Mouse (Mus musculus): ENCODE results near the gene Gm20388.
A peak's percentile ranks its signal among the peaks of the same experiment; 100 is the strongest.

Gene Gm20388

DNA sequence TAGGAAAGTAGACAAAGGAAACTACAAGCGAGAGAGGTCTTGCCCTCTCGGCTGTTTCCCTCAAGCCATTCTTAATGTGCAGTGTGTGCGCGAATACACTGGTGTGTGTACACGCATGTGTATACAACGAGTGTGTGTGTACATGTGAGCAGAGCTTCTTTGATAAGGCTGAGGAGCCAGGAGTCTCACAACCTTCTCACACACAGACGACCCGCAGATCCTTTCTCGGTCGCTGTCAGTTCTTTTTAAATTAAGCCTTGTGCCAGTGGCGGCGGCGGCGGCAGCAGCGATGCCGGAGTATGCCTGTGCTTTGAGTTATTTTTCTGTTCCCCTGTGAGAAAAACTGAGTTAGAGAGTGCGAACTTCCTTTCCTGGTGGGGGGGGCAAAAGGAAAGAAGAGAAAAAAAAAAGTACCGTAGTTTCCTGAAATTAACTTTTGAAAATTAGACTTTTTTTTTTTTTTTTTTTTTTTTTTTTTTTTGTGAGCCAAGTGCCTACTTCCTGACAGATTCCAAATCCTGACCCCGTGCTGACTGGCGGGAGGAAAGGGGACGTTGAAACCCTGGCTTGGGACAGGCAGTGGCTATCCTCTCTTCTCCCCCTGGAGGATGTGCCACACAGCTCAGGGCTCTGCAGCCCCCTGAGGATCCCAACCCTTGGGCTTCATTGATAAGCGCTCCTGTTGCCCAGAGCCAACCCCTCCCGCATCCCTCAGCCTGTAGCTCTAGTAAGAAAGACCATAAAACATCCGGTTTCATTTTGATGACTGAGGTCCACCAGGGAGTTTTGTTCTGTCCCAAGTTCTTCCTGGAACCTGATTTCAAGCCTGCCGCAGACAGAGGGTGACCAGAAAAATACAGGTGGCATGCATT lies 1038.2 kb downstream of the Gm20388 start:
- no peak for DNase-seq

GRCm38 (mm10) chr8:120950674-120951218 lies 1040.1 kb downstream of the Gm20388 start:
- DNase-seq: no peak

DNA sequence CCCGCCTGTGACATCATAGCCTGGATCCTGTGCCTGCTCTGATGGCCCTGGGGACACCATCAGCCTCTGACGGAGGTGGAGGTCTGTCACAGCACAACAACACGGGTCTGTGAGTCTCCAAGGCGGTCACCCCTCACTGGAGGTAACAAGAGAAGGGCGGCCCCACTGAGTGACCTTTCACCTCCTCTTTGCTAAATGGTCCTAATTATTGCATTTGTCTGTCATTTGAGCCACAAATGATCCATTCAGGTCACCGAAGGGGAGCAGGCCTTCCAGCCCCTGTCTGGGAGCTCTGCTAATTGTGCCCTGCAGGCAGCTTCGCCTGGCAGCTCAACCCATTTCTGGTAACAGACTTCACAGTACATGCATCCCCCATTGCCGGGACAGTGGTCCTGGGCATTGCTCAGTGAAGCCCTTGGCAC lies 1048.8 kb downstream of the Gm20388 start:
- DNase-seq: peak; percentile 70

DNA sequence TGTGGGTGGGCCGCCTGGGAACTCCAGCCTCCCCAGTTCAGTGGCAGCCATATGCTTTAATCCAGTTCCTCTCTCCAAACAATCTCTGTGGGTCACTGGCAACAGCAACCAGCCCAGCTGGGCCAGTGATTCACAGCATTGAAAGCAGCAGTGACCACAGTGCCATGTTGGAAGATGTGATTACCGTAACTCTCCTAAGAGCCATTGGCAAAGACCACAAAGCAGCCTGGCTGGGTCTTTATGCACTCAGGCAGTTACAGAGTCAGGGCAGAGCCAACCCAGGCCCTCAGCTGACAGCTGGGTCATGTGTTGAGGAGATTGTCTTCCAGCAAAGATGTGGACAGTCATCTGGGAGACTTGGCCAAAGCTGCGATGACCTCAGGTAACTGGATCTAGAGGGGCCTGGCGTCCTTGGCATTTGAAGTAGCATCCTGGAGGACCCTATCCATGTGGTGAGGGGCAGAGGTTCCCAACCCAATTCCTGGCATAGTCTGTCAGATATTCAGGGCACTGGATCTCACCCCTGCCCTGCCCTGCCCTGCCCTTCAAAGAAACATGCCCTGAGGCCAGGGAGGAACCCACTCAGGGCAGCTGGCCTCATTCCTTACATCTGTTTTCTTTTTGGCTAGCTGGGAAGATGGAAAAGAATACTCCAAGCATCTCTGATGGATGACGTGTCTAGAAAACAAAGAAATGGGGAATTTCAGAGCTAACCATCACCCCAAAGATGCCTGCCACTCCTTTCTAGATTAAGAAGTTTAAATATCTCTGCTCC lies 1052.2 kb downstream of the Gm20388 start:
- no peak for DNase-seq

GRCm38 (mm10) chr8:120966557-120966956 lies 1055.9 kb downstream of the Gm20388 start:
- no peak for DNase-seq

- DNase-seq: no peak
These were observed 1057.7 kb downstream of the Gm20388 start for GRCm38 (mm10) chr8:120968308-120968707.

DNA sequence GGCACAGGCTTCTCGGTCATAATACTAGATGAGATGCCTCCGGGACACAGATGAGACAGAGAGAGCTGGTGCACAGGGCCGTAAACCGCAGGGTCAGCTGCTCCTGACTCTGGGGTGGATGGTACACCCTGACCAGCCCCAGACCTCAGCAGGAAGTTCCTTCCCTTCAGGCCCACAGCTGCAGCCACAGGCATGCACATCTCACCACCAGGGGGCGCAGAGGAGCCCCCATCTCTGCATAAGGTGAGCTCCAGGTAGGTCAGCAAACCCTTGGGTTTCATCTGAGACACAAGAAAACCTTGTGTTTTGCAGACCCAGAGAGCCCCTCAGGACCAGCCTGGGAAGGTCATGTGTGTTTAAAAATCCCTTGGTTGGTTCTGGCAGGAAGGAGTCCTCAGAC lies 1059.7 kb downstream of the Gm20388 start:
- peak; percentile 62 for DNase-seq

DNA sequence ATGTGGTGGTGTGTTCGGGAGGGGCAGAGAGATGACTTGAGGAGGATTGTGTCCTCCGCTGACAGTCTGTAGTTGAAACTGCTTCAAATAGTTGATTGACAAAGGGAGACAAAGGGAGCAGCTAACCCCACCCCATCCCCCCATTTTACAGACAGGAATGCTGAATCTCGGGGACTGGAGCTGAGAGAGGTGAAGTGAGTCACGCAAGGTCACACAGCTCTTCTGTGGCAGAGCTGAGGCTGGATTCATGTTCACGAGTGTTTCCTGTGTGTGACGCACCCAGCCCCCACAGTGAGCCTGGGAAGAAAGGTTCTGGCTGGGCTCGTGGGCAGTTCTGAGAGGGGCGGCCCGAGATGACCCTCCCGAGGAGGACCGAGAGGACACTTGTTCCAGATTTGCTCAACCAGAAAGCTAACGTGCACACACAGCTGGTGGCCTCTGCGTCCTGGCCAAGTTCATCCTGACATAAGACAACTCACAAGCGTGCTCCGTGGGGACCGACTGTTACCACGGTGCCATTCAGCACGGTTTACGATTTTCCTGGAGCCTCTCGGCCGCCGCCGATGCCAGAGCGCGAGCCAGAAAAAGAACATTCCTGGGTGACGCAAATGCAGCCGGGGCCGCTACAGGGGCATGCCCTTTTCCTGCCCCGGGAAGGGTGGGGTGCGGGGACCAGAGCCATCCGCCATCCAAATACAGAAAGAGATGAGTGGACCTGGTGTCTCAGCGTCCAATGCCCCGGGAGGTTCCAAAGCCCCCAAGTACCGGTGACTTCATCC lies 1061.2 kb downstream of the Gm20388 start:
- no peak for DNase-seq

DNA sequence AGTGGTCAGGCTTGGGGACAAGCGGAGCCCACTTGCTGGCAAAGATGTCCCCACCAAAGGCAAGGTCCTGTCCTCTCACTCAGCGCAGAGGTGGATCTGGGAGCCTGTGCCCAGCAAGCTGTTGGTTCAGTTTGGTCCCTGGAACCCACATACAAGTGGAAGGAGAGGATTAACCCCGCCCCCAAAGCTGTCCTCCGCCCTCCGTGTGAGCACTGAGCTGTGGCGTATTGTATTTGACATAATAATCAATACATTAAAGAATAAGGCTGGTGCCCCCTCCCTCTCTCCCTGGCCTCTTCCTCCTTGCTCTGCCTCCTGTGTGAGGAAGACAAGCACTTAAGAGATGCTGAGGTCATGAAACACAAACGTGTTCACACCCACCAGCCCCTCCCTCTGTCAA lies 1062.4 kb downstream of the Gm20388 start:
- DNase-seq: no peak

DNA sequence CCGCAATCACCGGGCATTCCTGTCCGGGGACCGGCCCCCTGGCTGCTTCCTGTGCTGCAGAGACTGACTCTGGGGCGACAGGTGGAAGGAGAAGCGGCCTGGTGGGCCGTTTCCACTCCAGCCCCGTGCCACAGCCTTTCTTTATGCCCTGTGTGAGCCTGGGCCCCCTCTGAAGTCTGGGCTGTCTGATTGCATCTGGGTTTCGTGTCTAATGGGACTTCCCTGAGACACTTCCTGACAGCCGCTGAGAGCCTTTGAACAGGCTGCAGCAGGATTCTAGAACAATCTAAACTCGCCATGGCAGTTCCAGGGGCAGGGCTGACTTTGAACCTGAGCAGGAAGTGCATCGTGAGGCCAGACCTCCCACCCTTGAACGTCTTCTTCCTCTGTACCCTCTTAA lies 1066.5 kb downstream of the Gm20388 start:
- no peak for DNase-seq

DNA sequence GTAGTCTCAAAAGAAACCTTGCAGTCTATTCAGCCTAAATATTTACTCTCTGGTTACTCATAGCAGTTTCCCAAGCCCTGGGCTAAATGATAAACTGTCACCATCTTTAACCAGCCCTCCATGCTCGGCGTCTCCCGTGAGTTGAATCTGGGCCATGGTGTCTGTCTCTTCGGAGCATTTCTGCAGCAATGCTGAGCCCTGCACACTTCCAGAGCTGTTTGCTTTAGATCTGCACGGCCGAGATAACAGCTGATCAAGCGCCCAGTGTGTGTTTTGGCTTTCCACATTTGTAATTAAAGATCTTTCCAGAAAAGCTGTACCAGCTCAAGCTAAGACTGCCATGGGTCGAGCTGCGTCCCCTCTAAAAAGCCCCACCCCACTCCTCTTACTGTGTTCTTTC lies 1068.6 kb downstream of the Gm20388 start:
- no peak for DNase-seq

DNA sequence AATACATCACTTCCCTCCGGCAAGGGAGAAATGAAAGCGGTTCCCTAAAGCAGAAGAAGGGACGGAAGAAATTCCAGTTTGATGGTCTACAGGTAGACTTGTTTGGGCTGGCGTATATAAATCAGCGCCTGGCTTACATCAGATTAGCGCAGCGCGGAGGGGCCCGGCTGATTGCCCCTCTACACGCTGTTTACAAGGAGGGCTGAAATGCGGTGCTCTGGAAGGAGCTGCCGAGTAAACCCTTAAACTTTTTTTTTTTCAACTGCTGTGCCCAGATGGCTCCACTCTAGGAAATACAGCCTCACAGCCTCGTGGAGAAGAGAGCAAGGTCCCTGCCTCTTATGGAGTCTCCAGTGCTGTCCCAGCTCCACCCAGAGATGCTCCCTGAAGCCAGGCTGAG lies 1070.3 kb downstream of the Gm20388 start:
- no peak for DNase-seq

- no peak for DNase-seq
These were observed 1074.2 kb downstream of the Gm20388 start for GRCm38 (mm10) chr8:120984888-120985287.

DNA sequence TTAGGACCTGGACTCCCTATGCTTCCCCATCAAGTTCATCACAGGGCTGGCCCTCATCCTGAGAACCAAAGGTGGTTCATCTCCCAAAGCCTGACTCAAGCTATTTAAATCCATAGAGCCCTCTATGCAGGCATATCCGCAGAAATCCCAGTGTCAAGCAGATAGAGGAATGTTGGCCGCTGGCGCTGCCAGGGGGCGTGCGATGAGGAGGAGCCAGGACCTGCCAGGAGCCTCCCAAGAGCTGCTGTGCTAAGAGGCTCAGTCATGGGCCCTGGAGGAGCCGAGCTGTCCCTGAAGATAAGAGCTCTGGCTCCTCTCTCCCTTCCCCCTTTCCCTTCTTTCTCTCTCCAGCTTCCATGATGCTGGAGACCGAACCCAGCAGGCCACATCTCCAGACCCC lies 1075.4 kb downstream of the Gm20388 start:
- no peak for DNase-seq

- no peak for DNase-seq
These were observed 1083.1 kb downstream of the Gm20388 start for GRCm38 (mm10) chr8:120993738-120994137.

DNA sequence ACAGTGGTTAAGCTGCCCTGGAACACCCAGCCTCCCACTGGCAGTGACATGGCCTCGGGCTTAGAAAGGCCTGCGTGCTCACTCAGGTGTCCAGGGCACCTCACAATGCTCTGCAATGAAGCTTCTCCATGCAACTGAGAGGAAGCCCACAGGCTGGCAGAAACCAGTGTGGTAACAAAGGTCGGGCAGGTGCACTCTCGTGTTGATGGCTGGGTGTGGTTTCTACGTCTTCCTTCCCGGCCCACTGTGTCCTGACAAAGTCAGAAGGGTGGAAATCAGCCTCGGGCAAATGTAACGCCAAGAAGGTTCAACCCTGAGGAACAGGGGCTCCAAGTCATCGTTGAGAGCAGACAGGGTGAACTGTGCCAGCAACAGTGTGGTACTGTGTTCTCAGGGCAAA lies 1084.8 kb downstream of the Gm20388 start:
- no peak for DNase-seq

DNA sequence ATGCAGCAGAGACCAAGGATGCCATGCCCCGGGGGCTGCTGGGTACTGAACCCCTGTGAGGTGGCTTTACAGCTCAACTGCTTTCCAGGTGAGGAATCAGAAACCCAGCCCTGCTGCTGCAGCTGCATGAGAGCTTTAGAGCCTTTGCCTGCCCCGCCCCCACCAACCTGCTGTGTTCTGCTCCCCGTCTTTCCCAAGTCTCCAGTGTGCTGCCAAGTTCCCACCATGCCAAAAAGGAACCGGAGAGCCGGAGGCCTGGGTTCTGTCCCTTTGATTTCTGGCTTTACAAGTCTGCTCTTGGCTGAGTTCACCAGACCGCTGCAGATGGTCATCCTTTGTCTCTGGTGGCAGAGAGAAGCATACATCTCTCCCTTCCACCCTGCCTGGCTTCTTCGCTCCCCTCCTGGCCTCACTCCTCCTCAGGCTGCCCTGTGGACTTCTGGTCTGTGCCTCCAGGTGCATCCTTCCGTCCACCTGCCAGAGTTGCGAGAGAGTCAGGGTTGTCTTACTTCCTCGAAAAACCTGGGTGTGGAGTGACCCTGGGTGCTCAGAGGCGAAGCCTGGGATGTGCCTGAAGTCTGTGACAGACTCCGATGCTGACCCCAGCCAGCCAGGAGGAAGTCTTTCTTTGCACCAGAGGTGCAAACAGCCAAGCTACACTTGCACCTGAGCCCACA lies 1086.4 kb downstream of the Gm20388 start:
- DNase-seq: no peak

DNA sequence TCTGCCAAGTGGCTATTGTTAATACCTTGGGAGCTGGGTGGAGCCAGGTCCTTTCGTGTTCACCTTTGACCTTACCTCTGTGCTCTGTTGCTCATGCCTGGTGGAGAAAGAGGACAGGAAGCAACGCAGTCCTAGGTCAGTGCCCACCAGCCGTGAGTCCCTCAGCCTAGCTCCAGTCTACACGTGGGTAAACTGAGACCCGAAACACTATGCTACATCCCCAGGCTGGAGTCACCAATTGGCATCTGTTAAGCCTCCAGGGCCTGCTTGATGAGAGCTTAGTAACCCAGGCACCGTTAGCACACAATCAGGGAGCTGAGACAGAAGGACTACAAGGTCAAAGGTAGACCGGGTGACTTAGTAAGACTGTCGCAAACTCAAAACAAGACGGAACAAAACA lies 1087.3 kb downstream of the Gm20388 start:
- no peak for DNase-seq

- no peak for DNase-seq
These were observed 1088.3 kb downstream of the Gm20388 start for GRCm38 (mm10) chr8:120998966-120999365.

- DNase-seq: no peak
These were observed 1091.3 kb downstream of the Gm20388 start for GRCm38 (mm10) chr8:121001951-121002350.

DNA sequence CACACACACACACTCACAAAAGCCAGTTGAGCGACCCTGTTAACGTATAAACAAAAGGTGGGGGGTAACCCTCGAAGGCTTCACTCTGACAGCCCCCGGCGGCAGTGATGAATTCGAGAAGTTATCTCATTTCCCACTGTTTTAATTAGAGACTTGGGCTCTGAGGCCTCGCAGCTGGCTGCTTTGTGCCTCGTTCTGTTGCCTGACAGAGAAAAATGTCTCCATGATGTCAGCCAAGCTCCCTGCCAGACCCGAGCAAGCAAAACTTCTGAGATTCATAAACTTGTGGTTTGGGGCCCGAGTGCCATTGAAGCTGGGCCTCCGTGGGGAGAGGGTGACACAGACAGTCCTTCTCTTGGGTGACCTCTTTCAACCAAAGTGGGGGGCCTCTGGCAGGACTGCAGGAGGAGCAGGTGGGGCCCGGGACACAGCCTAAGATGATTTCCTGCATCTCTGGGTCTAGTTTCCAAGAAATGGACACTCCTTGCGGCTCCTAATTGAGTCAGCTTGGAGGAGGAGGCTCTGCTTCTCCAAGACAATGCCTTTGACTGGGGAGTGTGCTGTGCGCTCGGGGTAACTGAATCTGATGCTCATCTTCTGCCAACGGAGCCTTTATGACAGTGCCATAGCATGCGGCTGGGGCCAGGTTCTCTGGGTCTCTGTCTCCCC lies 1092.4 kb downstream of the Gm20388 start:
- DNase-seq: peak; percentile 38

GRCm38 (mm10) chr8:121003639-121004038 lies 1093.0 kb downstream of the Gm20388 start:
- DNase-seq: no peak
